Mouse (Mus musculus): ENCODE data around the gene Pmel. TPM values are rescaled to one million over a fixed set of nuclear protein-coding genes. Genes with fewer than 3 reads are reported as not detected.

The Pmel gene
- polyA plus RNA-seq, 1 experiment from 2014 or later = 1.0 TPM

GRCm38 (mm10) chr10:128744211-128744610 lies 40.2 kb downstream of the Pmel start:
- Histone ChIP-seq H3K4me1 (replicated peaks) (peaks cover 21% of the 10 kb centered on the region), H3K27me3 (replicated peaks) (no peaks in the 10 kb centered on the region), H3K9ac (peak overlapping the region; percentile 75), H3K4me3 (replicated peaks) (peak overlapping the region; percentile 67), H3K36me3 (no peaks in the 10 kb centered on the region), H3K27ac (peak overlapping the region; percentile 52), H3K9me3 (no peaks in the 10 kb centered on the region), H3K4me2 (replicated peaks) (peak overlapping the region; percentile 90)
- WGBS = 34% methylated on average over 8 of the region's 8 CpGs
- ATAC-seq = no peak

DNA sequence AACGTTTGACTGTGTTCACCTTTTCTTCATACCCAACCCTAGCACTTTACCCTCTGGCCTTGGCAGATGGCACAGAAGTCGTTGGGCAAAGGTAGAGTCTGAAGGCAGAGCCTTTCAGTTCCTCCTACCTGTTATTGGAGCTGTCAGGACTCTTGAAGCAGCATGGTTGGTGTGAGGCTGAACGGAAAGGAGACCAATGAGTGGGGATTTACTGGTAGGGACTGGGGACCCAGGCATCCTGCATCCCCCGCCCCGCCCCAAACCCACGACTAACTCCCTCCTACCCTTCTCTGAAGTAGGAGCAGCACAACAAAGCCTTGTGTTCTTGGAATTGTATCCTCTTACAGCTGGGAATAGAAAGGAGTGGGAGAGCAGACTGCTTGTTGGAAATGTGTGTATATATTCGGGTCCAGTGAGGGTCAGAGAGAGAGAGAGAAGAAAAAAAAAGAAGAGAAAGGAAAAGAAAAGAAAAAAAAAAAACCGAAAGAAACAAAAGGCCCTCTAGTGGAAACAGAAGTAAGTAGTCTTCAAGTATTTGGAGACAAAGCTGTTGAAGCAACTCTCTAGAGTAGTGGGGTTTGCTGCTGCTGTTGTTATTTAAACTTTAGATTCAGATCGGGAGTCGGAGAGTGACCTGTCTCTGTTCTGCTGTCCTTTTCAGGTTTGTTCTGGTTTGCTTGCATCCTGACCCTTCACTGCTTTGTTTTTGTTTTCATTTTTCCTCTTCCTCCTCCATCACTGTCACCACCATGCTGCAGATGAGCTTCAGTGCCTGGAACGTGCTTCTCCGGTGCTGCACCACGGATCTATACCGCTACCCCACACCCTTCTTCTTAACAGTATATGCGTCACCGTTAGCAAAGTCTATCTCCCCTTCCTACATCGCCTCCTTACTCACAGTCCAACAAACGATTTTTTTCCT lies 40.9 kb downstream of the Pmel start, which contains the start of gene Dgka:
Gene Dgka, minus strand, starts transcription at position 176 of the 922 bp plus-strand sequence.
- Histone ChIP-seq H3K9ac (peak within 1 kb of the TSS; percentile 75), H3K36me3 (no peaks in the 10 kb centered on the region), H3K4me3 (replicated peaks) (peak within 1 kb of the TSS; percentile 67), H3K9me3 (no peaks in the 10 kb centered on the region), H3K4me1 (replicated peaks) (peaks cover 21% of the 10 kb centered on the region), H3K27ac (peak within 1 kb of the TSS; percentile 52), H3K4me2 (replicated peaks) (peak within 1 kb of the TSS; percentile 90), H3K27me3 (replicated peaks) (no peaks in the 10 kb centered on the region)
- ATAC-seq = no peak
- WGBS = 31% methylated on average over 18 of the region's 18 CpGs

- H3K9me3 ChIP-seq = no peaks in the 10 kb centered on the region
- no peak overlapping the region for H3K9ac ChIP-seq
These were observed 42.1 kb downstream of the Pmel start for GRCm38 (mm10) chr10:128745946-128746613.

DNA sequence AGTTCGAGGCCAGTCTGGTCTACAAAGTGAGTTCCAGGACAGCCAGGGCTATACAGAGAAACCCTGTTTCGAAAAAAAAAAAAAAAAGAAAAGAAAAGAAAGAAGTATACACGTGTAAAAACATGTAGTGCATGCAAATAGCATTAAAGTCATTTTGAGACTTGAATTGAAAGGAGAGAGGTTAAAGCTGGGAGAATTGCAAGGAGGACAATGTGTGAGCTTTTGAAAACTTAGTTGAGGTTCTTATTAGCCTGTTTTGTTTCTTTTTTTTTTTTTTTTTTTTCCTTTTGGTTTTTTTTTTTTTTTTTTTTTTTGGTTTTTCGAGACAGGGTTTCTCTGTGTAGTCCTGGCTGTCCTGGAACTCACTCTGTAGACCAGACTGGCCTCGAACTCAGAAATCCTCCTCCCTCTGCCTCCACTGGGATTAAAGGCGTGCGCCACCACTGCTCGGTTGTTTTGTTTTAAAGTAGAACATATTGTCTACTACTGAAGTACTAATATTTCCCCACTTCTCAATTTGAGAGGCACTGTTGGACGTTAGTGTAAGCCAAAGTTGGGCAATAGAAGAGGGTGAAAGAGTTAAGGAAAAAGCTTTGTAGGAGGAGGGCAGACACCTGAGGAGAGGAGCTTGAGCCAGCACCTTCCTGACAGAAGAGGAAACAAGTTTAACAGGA lies 43.1 kb downstream of the Pmel start:
- peaks cover 19% of the 10 kb centered on the region for H3K4me1 ChIP-seq (replicated peaks)
- no peaks in the 10 kb centered on the region for H3K36me3 ChIP-seq
- H3K4me2 ChIP-seq (replicated peaks) = peak overlapping the region; percentile 86
- peak overlapping the region; percentile 71 for H3K4me3 ChIP-seq (replicated peaks)
- peak; percentile 1; the same call in 1 of the 2 replicates for ATAC-seq
- peak overlapping the region; percentile 67 for H3K9ac ChIP-seq
- 39% methylated on average over 9 of the region's 9 CpGs for WGBS
- no peaks in the 10 kb centered on the region for H3K27me3 ChIP-seq (replicated peaks)
- peak overlapping the region; percentile 96 for H3K27ac ChIP-seq
- no peaks in the 10 kb centered on the region for H3K9me3 ChIP-seq

More at GRCm38 (mm10) chr10:128745946-128746613, 42.1 kb downstream of the Pmel start:
- Histone ChIP-seq H3K27me3 (replicated peaks) (no peaks in the 10 kb centered on the region), H3K4me3 (replicated peaks) (no peak overlapping the region), H3K27ac (no peak overlapping the region), H3K4me1 (replicated peaks) (peaks cover 19% of the 10 kb centered on the region), H3K4me2 (replicated peaks) (no peak overlapping the region), H3K36me3 (no peaks in the 10 kb centered on the region)
- 91% methylated on average over 10 of the region's 10 CpGs for WGBS
- no peak for ATAC-seq

DNA sequence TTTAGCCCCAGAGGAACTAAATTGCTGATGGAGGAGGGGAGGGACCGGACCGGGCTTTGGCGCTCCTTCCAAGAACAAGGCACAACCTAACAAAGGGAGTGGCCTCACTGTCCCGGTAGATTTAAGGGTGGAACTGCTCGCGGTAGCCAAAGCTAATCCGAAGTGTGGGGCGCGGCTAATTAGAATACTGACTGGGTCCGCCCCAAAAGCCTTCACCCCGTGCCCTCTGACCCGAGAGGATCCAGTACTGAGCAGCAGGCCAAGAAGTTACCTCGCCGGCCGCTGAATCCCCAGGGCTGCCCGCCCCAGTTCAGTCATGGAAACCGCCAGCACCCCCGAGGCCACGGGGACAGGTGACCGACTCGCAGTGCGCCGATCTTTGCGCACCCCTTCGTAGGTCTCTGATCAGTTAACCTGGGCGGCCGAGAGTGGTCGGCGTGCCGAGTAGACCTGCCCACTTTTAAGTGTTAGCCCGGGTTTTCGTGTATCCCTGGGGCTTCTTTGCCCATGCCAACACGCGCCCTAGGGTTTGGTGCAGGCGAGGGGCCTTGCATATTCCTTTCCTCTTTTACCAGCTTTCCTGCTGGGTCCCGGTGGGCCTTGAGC lies 43.8 kb downstream of the Pmel start, which contains the start of gene Pym1:
Gene Pym1, plus strand, starts transcription at position 244 of the 606 bp plus-strand sequence.
- Histone ChIP-seq H3K4me1 (replicated peaks) (peaks cover 15% of the 10 kb centered on the region), H3K9ac (peak within 1 kb of the TSS; percentile 69), H3K27ac (peak within 1 kb of the TSS; percentile 96), H3K27me3 (replicated peaks) (no peaks in the 10 kb centered on the region), H3K4me3 (replicated peaks) (peak within 1 kb of the TSS; percentile 71), H3K9me3 (no peaks in the 10 kb centered on the region), H3K4me2 (replicated peaks) (peak within 1 kb of the TSS; percentile 86), H3K36me3 (no peaks in the 10 kb centered on the region; the same call in 1 of the 2 replicates)
- ATAC-seq = peak; percentile 83
- WGBS = under 1% methylated on average over 36 of the region's 36 CpGs

GRCm38 (mm10) chr10:128748252-128748864 lies 44.4 kb downstream of the Pmel start:
- peak overlapping the region; percentile 71 for H3K4me3 ChIP-seq (replicated peaks)
- H3K9me3 ChIP-seq = no peaks in the 10 kb centered on the region
- no peaks in the 10 kb centered on the region; the same call in 1 of the 2 replicates for H3K36me3 ChIP-seq
- peak overlapping the region; percentile 96 for H3K27ac ChIP-seq
- H3K4me2 ChIP-seq (replicated peaks) = peak overlapping the region; percentile 86
- under 1% methylated on average over 37 of the region's 37 CpGs for WGBS
- no peaks in the 10 kb centered on the region for H3K27me3 ChIP-seq (replicated peaks)
- ATAC-seq = peak; percentile 90
- peak overlapping the region; percentile 69 for H3K9ac ChIP-seq
- H3K4me1 ChIP-seq (replicated peaks) = peaks cover 12% of the 10 kb centered on the region

Other genes starting within 250 kb of the Pmel start
- gene Smarcc2, start 244.9 kb upstream of the Pmel start, polyA plus RNA-seq (2015; fragmentation: Nextera tagmentation; extraction: Ambion mirVana) = 62.5 TPM in 2 replicates
- gene Myl6, start 210.1 kb upstream of the Pmel start, polyA plus RNA-seq (2015; fragmentation: Nextera tagmentation; extraction: Ambion mirVana) = 1,676 and 1,825 TPM in 2 replicates
- gene Myl6b, start 205.5 kb upstream of the Pmel start, polyA plus RNA-seq (2015; fragmentation: Nextera tagmentation; extraction: Ambion mirVana) = 2.4 and 2.7 TPM in 2 replicates
- gene Esyt1, start 178.3 kb upstream of the Pmel start, polyA plus RNA-seq (2015; fragmentation: Nextera tagmentation; extraction: Ambion mirVana) = 28.4 and 29.3 TPM in 2 replicates
- gene Zc3h10, start 156.4 kb upstream of the Pmel start, polyA plus RNA-seq (2015; fragmentation: Nextera tagmentation; extraction: Ambion mirVana) = 14.5 and 15.2 TPM in 2 replicates
- 3,667 and 3,915 TPM in 2 replicates for gene Rpl41, start 154.9 kb upstream of the Pmel start, polyA plus RNA-seq (2015; fragmentation: Nextera tagmentation; extraction: Ambion mirVana)
- 205 and 210 TPM in 2 replicates for gene Pa2g4, start 138.2 kb upstream of the Pmel start, polyA plus RNA-seq (2015; fragmentation: Nextera tagmentation; extraction: Ambion mirVana)
- gene Erbb3, start 114.5 kb upstream of the Pmel start, polyA plus RNA-seq (2015; fragmentation: Nextera tagmentation; extraction: Ambion mirVana) = 30.5 and 31.5 TPM in 2 replicates
- gene Rps26, start 77.4 kb upstream of the Pmel start, polyA plus RNA-seq (2015; fragmentation: Nextera tagmentation; extraction: Ambion mirVana) = 693 and 768 TPM in 2 replicates
- 1.9 and 2.2 TPM in 2 replicates for gene Ikzf4, start 58.2 kb upstream of the Pmel start, polyA plus RNA-seq (2015; fragmentation: Nextera tagmentation; extraction: Ambion mirVana)
- 11.9 and 12.1 TPM in 2 replicates for gene Suox, start 30.1 kb upstream of the Pmel start, polyA plus RNA-seq (2015; fragmentation: Nextera tagmentation; extraction: Ambion mirVana)
- 59.0 and 60.5 TPM in 2 replicates for gene Rab5b, start 7.9 kb upstream of the Pmel start, polyA plus RNA-seq (2015; fragmentation: Nextera tagmentation; extraction: Ambion mirVana)
- gene Cdk2, start 836 bp downstream of the Pmel start, polyA plus RNA-seq (2015; fragmentation: Nextera tagmentation; extraction: Ambion mirVana) = 72.7 and 80.9 TPM in 2 replicates
- gene Dgka, start 40.7 kb downstream of the Pmel start, polyA plus RNA-seq (2015; fragmentation: Nextera tagmentation; extraction: Ambion mirVana) = 7.1 and 7.4 TPM in 2 replicates
- 32.9 and 34.1 TPM in 2 replicates for gene Pym1, start 43.7 kb downstream of the Pmel start, polyA plus RNA-seq (2015; fragmentation: Nextera tagmentation; extraction: Ambion mirVana)
- 0.60 and 1.0 TPM in 2 replicates for gene Mmp19, start 86.7 kb downstream of the Pmel start, polyA plus RNA-seq (2015; fragmentation: Nextera tagmentation; extraction: Ambion mirVana)
- 44.6 and 47.6 TPM in 2 replicates for gene Dnajc14, start 99.9 kb downstream of the Pmel start, polyA plus RNA-seq (2015; fragmentation: Nextera tagmentation; extraction: Ambion mirVana)
- 11.2 and 12.7 TPM in 2 replicates for gene Tmem198b, start 100.2 kb downstream of the Pmel start, polyA plus RNA-seq (2015; fragmentation: Nextera tagmentation; extraction: Ambion mirVana)
- gene Sarnp, start 113.1 kb downstream of the Pmel start, polyA plus RNA-seq (2015; fragmentation: Nextera tagmentation; extraction: Ambion mirVana) = 186 and 201 TPM in 2 replicates
- 101 and 116 TPM in 2 replicates for gene Ormdl2, start 117.5 kb downstream of the Pmel start, polyA plus RNA-seq (2015; fragmentation: Nextera tagmentation; extraction: Ambion mirVana)
- gene Gdf11, start 187.5 kb downstream of the Pmel start, polyA plus RNA-seq (2015; fragmentation: Nextera tagmentation; extraction: Ambion mirVana) = 3.5 and 3.9 TPM in 2 replicates
- 708 and 725 TPM in 2 replicates for gene Cd63, start 196.8 kb downstream of the Pmel start, polyA plus RNA-seq (2015; fragmentation: Nextera tagmentation; extraction: Ambion mirVana)
- gene Rdh5, start 218.7 kb downstream of the Pmel start, polyA plus RNA-seq (2015; fragmentation: Nextera tagmentation; extraction: Ambion mirVana) = 11.7 and 12.0 TPM in 2 replicates
- 194 and 203 TPM in 2 replicates for gene Bloc1s1, start 219.8 kb downstream of the Pmel start, polyA plus RNA-seq (2015; fragmentation: Nextera tagmentation; extraction: Ambion mirVana)
- gene Itga7, start 229.6 kb downstream of the Pmel start, polyA plus RNA-seq (2015; fragmentation: Nextera tagmentation; extraction: Ambion mirVana) = 2.9 and 3.8 TPM in 2 replicates